Mouse (Mus musculus): ENCODE data around the gene Slc22a2. TPM values are rescaled to one million over a fixed set of nuclear protein-coding genes. Genes with fewer than 3 reads are reported as not detected.
"Not testable (repeated sequence)": the region's sequence is repeated elsewhere in the genome, so short reads cannot be mapped to it uniquely, and the experiment has no call there.

Slc22a2 gene
- total RNA-seq, 2 experiments from 2014 or later, result 0.75 to 0.84 TPM

DNA sequence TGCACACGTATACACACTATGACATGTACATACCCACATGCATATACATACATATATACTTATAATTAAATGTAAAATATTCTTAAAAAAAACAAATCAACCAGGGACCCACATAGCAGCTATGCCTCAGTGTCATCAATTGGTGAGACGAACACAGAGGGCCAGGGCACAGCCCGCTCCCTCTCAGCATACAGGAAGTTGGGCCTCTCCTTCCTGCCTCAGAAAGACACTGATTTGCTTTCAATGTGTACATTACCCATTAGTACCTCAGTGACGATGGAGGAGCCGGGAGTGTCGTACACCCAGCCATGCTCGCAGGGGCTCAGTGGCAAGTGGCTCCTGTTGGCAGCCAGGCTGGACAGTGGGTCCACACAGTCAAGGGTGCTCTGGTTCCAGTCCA is 91.0 kb downstream of the Slc22a2 start:
- intact Hi-C loops (cut with DNase I); DNase-seq (ENCODE audit: low spot score in 2 of 2): not testable (repeated sequence)

DNA sequence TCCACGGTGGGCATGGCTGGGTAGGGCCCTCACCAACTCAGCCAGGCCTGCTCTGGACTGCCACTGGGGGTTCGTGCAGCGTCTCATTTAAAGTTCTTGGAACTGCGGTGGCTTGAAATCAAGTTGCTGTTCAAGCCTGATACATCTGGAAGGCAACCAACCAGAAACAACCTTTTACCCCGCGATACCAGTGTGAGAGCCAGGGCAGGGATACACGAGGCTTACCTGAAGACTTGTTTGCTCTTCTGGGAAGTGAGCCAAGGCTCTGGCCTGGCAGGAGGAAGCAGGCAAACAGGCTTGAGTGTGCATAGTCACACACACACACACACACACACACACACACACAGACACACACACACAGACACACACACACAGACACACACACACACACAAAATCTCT is 91.7 kb downstream of the Slc22a2 start, which contains the start of gene Slc22a1:
Slc22a1 (minus strand) TSS at position 184 of the 400 bp plus-strand sequence.
- no peak for DNase-seq (ENCODE audit: low spot score in 2 of 2)
- intact Hi-C loops (cut with DNase I), result no loop called here

DNA sequence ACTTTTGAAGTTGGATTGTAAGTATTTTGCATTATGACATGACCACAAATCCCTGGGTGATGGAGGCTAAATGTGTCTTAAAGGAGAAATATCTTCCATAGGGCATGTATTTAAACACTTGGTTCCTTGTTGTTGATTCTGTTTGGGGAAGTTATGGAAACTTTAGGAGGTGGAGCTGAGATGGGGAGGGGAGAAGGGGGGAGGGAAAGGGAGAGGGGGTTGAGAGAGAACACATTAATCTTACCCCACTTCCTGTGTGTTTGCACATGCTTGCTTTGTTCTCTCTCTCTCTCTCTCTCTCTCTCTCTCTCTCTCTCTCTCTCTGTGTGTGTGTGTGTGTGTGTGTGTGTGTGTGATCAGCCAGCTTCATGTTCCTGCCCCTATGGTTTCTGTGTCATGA is 93.2 kb downstream of the Slc22a2 start:
- DNase-seq (ENCODE audit: low spot score in 2 of 2), result no peak
- intact Hi-C loops (cut with DNase I), result no loop called here

Other genes starting within 250 kb of the Slc22a2 start
- under 1 TPM in 1 of 2 experiments, not detected in 1; 0.18 TPM for gene Plg, start 205.5 kb upstream of the Slc22a2 start, total RNA-seq (2021)
- 1 to 10 TPM; 2.2 to 3.0 TPM for gene Slc22a3, start 76.4 kb upstream of the Slc22a2 start, total RNA-seq (2021)
- 1 to 10 TPM in 1 of 2 experiments, under 1 TPM in 1; 0.72 to 1.1 TPM for gene Slc22a1, start 91.7 kb downstream of the Slc22a2 start, total RNA-seq (2021)
- gene Igf2r, start 185.5 kb downstream of the Slc22a2 start, total RNA-seq (2021), result 10 to 100 TPM; 27.0 to 27.7 TPM